Mouse (Mus musculus) ES-CJ7 (cell line): ENCODE data around the gene Fstl4.
A peak's percentile ranks its signal among the peaks of the same experiment; 100 is the strongest.

ENCODE experiments used
- DNase-seq: peaks from one replicate; pipeline ENCODE4 v3.0.0; 2011; ENCODE audit warnings: low read depth, low spot score

The Fstl4 gene

GRCm38 (mm10) chr11:52910788-52911187, 146.4 kb downstream of the Fstl4 start:
- no peak for DNase-seq

GRCm38 (mm10) chr11:52914431-52914830, 150.0 kb downstream of the Fstl4 start:
- DNase-seq = no peak

GRCm38 (mm10) chr11:52915648-52916047, 151.2 kb downstream of the Fstl4 start:
- no peak for DNase-seq

GRCm38 (mm10) chr11:52919231-52919960, 155.0 kb downstream of the Fstl4 start:
- DNase-seq = peak; percentile 10

- no peak for DNase-seq
These were observed 159.8 kb downstream of the Fstl4 start for GRCm38 (mm10) chr11:52924196-52924595.

GRCm38 (mm10) chr11:52928321-52928720, 163.9 kb downstream of the Fstl4 start:
- no peak for DNase-seq

GRCm38 (mm10) chr11:52939336-52940070, 175.1 kb downstream of the Fstl4 start:
- DNase-seq = no peak

- DNase-seq = no peak
These were observed 178.5 kb downstream of the Fstl4 start for GRCm38 (mm10) chr11:52942967-52943366.

- DNase-seq = no peak
These were observed 190.6 kb downstream of the Fstl4 start for GRCm38 (mm10) chr11:52954995-52955394.

- no peak for DNase-seq
These were observed 204.4 kb downstream of the Fstl4 start for GRCm38 (mm10) chr11:52968809-52969208.

- DNase-seq = no peak
These were observed 206.0 kb downstream of the Fstl4 start for GRCm38 (mm10) chr11:52970396-52970795.

GRCm38 (mm10) chr11:52986986-52987385, 222.6 kb downstream of the Fstl4 start:
- no peak for DNase-seq

GRCm38 (mm10) chr11:52994688-52995087, 230.3 kb downstream of the Fstl4 start:
- no peak for DNase-seq

- DNase-seq = no peak
These were observed 232.1 kb downstream of the Fstl4 start for GRCm38 (mm10) chr11:52996434-52997093.

GRCm38 (mm10) chr11:52997421-52997820, 233.0 kb downstream of the Fstl4 start:
- no peak for DNase-seq

GRCm38 (mm10) chr11:53000226-53000625, 235.8 kb downstream of the Fstl4 start:
- no peak for DNase-seq

GRCm38 (mm10) chr11:53003361-53003760, 238.9 kb downstream of the Fstl4 start:
- DNase-seq = no peak

- no peak for DNase-seq
These were observed 239.4 kb downstream of the Fstl4 start for GRCm38 (mm10) chr11:53003811-53004210.

- peak; percentile 25 for DNase-seq
These were observed 245.2 kb downstream of the Fstl4 start for GRCm38 (mm10) chr11:53009597-53009996.

- DNase-seq = peak; percentile 32
These were observed 247.6 kb downstream of the Fstl4 start for GRCm38 (mm10) chr11:53011996-53012505.

GRCm38 (mm10) chr11:53013906-53014305, 249.5 kb downstream of the Fstl4 start:
- DNase-seq = no peak

GRCm38 (mm10) chr11:53016358-53017021, 252.1 kb downstream of the Fstl4 start:
- no peak for DNase-seq
